18 mouse cellular contexts compared by ENCODE assay signal in the genomic region with DNA sequence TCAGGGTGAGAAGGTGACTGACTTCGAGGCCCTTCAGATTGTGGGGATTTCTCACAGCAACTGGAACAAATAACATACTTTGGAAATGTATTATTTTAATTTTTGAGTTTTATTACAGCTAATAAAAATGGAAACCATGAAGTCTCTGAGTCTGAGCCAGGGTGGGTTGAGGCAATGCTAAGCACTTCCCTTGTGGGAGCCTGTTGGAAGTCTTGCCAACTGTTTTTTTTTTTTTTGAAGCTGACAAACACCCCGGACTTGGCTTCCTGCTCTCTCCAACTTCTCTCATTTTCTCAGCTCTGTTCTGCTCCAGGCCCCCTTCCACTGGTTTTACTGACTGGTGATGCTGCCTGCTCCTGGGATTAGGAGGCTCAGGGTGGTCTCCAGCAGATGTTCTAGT.
"Had no signal": no experiment of that assay in that cellular context is flagged by ENCODE, and none has a peak within 500 bp of the region (broad histone marks: within the 10 kb centered on the region; RNA-seq: fewer than 3 reads in every experiment).

No protein-coding gene starts in this region.

- H3K36me3 ChIP-seq: liver, embryonic 13.5 days; lung, embryonic 15.5 days; midbrain, embryonic 12.5 days; neural tube, embryonic 13.5 days; stomach, embryonic 15.5 days had no signal

- H3K4me2 ChIP-seq: liver, embryonic 13.5 days; lung, embryonic 15.5 days; midbrain, embryonic 12.5 days; neural tube, embryonic 13.5 days; stomach, embryonic 15.5 days had no signal

- ATAC-seq: inflammation-experienced regulatory T-cells, adult 6 months; intestine, embryonic 16.5 days; midbrain, embryonic 16.5 days had no signal

- H3K27me3 ChIP-seq: liver, embryonic 13.5 days; lung, embryonic 15.5 days; midbrain, embryonic 12.5 days; neural tube, embryonic 13.5 days; stomach, embryonic 15.5 days had no signal

- H3K9me3 ChIP-seq: liver, embryonic 13.5 days; lung, embryonic 15.5 days; midbrain, embryonic 12.5 days; neural tube, embryonic 13.5 days; stomach, embryonic 15.5 days had no signal

- H3K4me3 ChIP-seq: layer of hippocampus, adult 2 months; liver, embryonic 13.5 days; lung, embryonic 15.5 days; midbrain, embryonic 12.5 days; myocyte; neural tube, embryonic 13.5 days; stomach, embryonic 15.5 days had no signal

- H3K9ac ChIP-seq: liver, embryonic 13.5 days; lung, embryonic 15.5 days; midbrain, embryonic 12.5 days; neural tube, embryonic 13.5 days; stomach, embryonic 15.5 days had no signal

- DNase-seq: kidney, adult 18-20 months; kidney, postnatal 25 days; layer of hippocampus, adult 9-11 months; liver, embryonic 13.5 days; lung, postnatal 36 days; retina, postnatal 1 day; right cerebral cortex, postnatal 25 days; spleen, adult 18-20 months; thymus, postnatal 25 days had no signal

- H3K27ac ChIP-seq: layer of hippocampus, adult 2 months; liver, embryonic 13.5 days; lung, embryonic 15.5 days; midbrain, embryonic 12.5 days; neural tube, embryonic 13.5 days; stomach, embryonic 15.5 days had no signal

- H3K4me1 ChIP-seq: liver, embryonic 13.5 days; lung, embryonic 15.5 days; midbrain, embryonic 12.5 days; neural tube, embryonic 13.5 days; stomach, embryonic 15.5 days had no signal
